Mouse (Mus musculus) liver, embryonic 14.5 days (tissue): ENCODE data around the gene Lag3.

Source experiments
- CTCF ChIP-seq: IDR thresholded peaks from 2 replicates; pipeline ENCODE4 v1.5.1; 2016; ENCODE audit warnings: antibody characterized with exemption, low read depth, control low read depth
- EP300 ChIP-seq: IDR thresholded peaks from 2 replicates; pipeline ENCODE4 v1.6.1; 2016; ENCODE audit warnings: antibody characterized with exemption, low read depth

GRCm38 (mm10) chr6:124937493-124937892 lies 26.0 kb upstream of the Lag3 start:
- TF ChIP-seq CTCF (no peak), EP300 (no peak)
